Mouse (Mus musculus) limb, embryonic 13.5 days (tissue): ENCODE measurements at regions not wholly inside any gene's neighbourhood (a gene's known extent, or its start where the extent isn't known, plus 50 kb on each side); places are given as distances from the start of the nearest gene placed in this dataset.

Source experiments
- ATAC-seq: fragments of 200-750 bp; cut with Nextera tagmentation; 2 replicates; pipeline ENCODE4 v1.8.0; 2017; ENCODE audit warnings: low read depth, moderate number of reproducible peaks, moderate TSS enrichment; ENCODE audit not compliant: low FRiP score
- H3K27ac ChIP-seq: fragments of 300-500 bp; sonication (generic); 2 replicates; pipeline ENCODE4 v1.5.1; 2015; ENCODE audit warnings: inconsistent platforms, mild to moderate bottlenecking, moderate library complexity
- H3K27me3 ChIP-seq: fragments of 300-500 bp; sonication (generic); 2 replicates; pipeline ENCODE4 v1.6.1; 2015; ENCODE audit warnings: mild to moderate bottlenecking, inconsistent platforms
- H3K36me3 ChIP-seq: fragments of 300-500 bp; sonication (generic); 2 replicates; pipeline ENCODE4 v1.6.1; 2015; ENCODE audit warnings: inconsistent platforms, mild to moderate bottlenecking, moderate library complexity
- H3K4me1 ChIP-seq: fragments of 300-500 bp; sonication (generic); 2 replicates; pipeline ENCODE4 v1.6.1; 2015; ENCODE audit warnings: inconsistent platforms
- H3K4me2 ChIP-seq: fragments of 300-500 bp; sonication (generic); replicated peaks from 2 replicates; pipeline ENCODE4 v1.6.1; 2015; ENCODE audit warnings: inconsistent platforms, mild to moderate bottlenecking, moderate library complexity
- H3K4me3 ChIP-seq: fragments of 300-500 bp; sonication (generic); 2 replicates; pipeline ENCODE4 v1.5.1; 2015; ENCODE audit warnings: moderate library complexity, mild to moderate bottlenecking, inconsistent platforms
- H3K9ac ChIP-seq: fragments of 300-500 bp; sonication (generic); 2 replicates; pipeline ENCODE4 v1.6.1; 2015; ENCODE audit warnings: mild to moderate bottlenecking, inconsistent platforms
- H3K9me3 ChIP-seq: fragments of 300-500 bp; sonication (generic); 2 replicates; pipeline ENCODE4 v1.6.1; 2016; ENCODE audit warnings: inconsistent platforms
- WGBS: fragments of 180-500 bp; shearing (Covaris S2); methylation state at CpG from one replicate; pipeline ENCODE4 v1.1.7; 2015; 5-methylcytosine and 5-hydroxymethylcytosine counted together

- Histone ChIP-seq H3K4me1 (peaks cover 9% of the 10 kb centered on the region), H3K9ac (no peak overlapping the region), H3K9me3 (no peaks in the 10 kb centered on the region), H3K36me3 (no peaks in the 10 kb centered on the region), H3K4me2 (no peak overlapping the region), H3K27me3 (no peaks in the 10 kb centered on the region), H3K27ac (no peak overlapping the region), H3K4me3 (no peak overlapping the region)
- ATAC-seq: peak; percentile 52; the same call in 1 of the 2 replicates
- 28% methylated on average over 1 of the region's 1 CpGs for WGBS
Observed at GRCm38 (mm10) chr5:97330074-97330473, 62.1 kb downstream of the Naa11 start.

- no peaks in the 10 kb centered on the region for H3K4me1 ChIP-seq
- H3K27ac ChIP-seq: no peak overlapping the region
- H3K4me2 ChIP-seq: no peak overlapping the region
- ATAC-seq: no peak
- H3K9ac ChIP-seq: no peak overlapping the region
- no peaks in the 10 kb centered on the region for H3K36me3 ChIP-seq
- WGBS: 77% methylated on average over 5 of the region's 5 CpGs
- no peak overlapping the region for H3K4me3 ChIP-seq
- no peaks in the 10 kb centered on the region for H3K9me3 ChIP-seq
- no peaks in the 10 kb centered on the region for H3K27me3 ChIP-seq
Observed at GRCm38 (mm10) chr5:97325831-97326230, 66.3 kb downstream of the Naa11 start.

- H3K4me1 ChIP-seq: no peaks in the 10 kb centered on the region
- ATAC-seq: no peak
- no peaks in the 10 kb centered on the region for H3K9me3 ChIP-seq
- H3K27me3 ChIP-seq: no peaks in the 10 kb centered on the region
- H3K4me3 ChIP-seq: no peak overlapping the region
- no peaks in the 10 kb centered on the region for H3K36me3 ChIP-seq
- H3K4me2 ChIP-seq: no peak overlapping the region
- WGBS: 44% methylated on average over 3 of the region's 3 CpGs
- no peak overlapping the region for H3K27ac ChIP-seq
- H3K9ac ChIP-seq: no peak overlapping the region
Observed at GRCm38 (mm10) chr5:97323873-97324272, 68.3 kb downstream of the Naa11 start.

- 88% methylated on average over 2 of the region's 2 CpGs for WGBS
- H3K9me3 ChIP-seq: no peaks in the 10 kb centered on the region
- H3K9ac ChIP-seq: no peak overlapping the region
- ATAC-seq: no peak
- no peaks in the 10 kb centered on the region for H3K36me3 ChIP-seq
- H3K4me3 ChIP-seq: no peak overlapping the region
- no peak overlapping the region for H3K27ac ChIP-seq
- no peak overlapping the region for H3K4me2 ChIP-seq
- H3K4me1 ChIP-seq: no peaks in the 10 kb centered on the region
- no peaks in the 10 kb centered on the region for H3K27me3 ChIP-seq
Observed at GRCm38 (mm10) chr5:97319816-97320487, 72.2 kb downstream of the Naa11 start.

- H3K9me3 ChIP-seq: no peaks in the 10 kb centered on the region
- H3K9ac ChIP-seq: no peak overlapping the region
- no peaks in the 10 kb centered on the region for H3K36me3 ChIP-seq
- H3K27me3 ChIP-seq: no peaks in the 10 kb centered on the region
- H3K4me2 ChIP-seq: no peak overlapping the region
- no peak overlapping the region for H3K4me3 ChIP-seq
- H3K27ac ChIP-seq: no peak overlapping the region
- H3K4me1 ChIP-seq: no peaks in the 10 kb centered on the region
- WGBS: 76% methylated on average over 4 of the region's 4 CpGs
- no peak for ATAC-seq
Observed at GRCm38 (mm10) chr5:97306902-97307301, 85.3 kb downstream of the Naa11 start.

- ATAC-seq: no peak
- WGBS: 72% methylated on average over 4 of the region's 4 CpGs
- no peak overlapping the region for H3K4me3 ChIP-seq
- H3K9me3 ChIP-seq: no peaks in the 10 kb centered on the region
- H3K36me3 ChIP-seq: no peaks in the 10 kb centered on the region
- no peaks in the 10 kb centered on the region for H3K4me1 ChIP-seq
- no peak overlapping the region for H3K4me2 ChIP-seq
- no peak overlapping the region for H3K9ac ChIP-seq
- H3K27ac ChIP-seq: no peak overlapping the region
- no peaks in the 10 kb centered on the region for H3K27me3 ChIP-seq
Observed at GRCm38 (mm10) chr5:97304921-97305320, 87.3 kb downstream of the Naa11 start.

- ATAC-seq: no peak
- no peaks in the 10 kb centered on the region for H3K9me3 ChIP-seq
- H3K4me3 ChIP-seq: no peak overlapping the region
- H3K9ac ChIP-seq: no peak overlapping the region
- no peak overlapping the region for H3K27ac ChIP-seq
- 63% methylated on average over 4 of the region's 4 CpGs for WGBS
- no peaks in the 10 kb centered on the region for H3K27me3 ChIP-seq
- H3K4me2 ChIP-seq: no peak overlapping the region
- H3K4me1 ChIP-seq: no peaks in the 10 kb centered on the region
- no peaks in the 10 kb centered on the region for H3K36me3 ChIP-seq
Observed at GRCm38 (mm10) chr5:97301621-97302020, 90.6 kb downstream of the Naa11 start.

- Histone ChIP-seq H3K9ac (no peak overlapping the region), H3K4me1 (no peaks in the 10 kb centered on the region), H3K27me3 (no peaks in the 10 kb centered on the region), H3K36me3 (no peaks in the 10 kb centered on the region), H3K9me3 (no peaks in the 10 kb centered on the region), H3K27ac (no peak overlapping the region), H3K4me3 (no peak overlapping the region), H3K4me2 (no peak overlapping the region)
- 57% methylated on average over 5 of the region's 5 CpGs for WGBS
- 0 out of 2 replicates have a peak, but pooled peaks have one; percentile 57 for ATAC-seq
Observed at GRCm38 (mm10) chr5:97300861-97301260, 91.3 kb downstream of the Naa11 start.

GRCm38 (mm10) chr5:97300114-97300840 lies 91.9 kb downstream of the Naa11 start:
- Histone ChIP-seq H3K27me3 (no peaks in the 10 kb centered on the region), H3K4me3 (no peak overlapping the region), H3K4me2 (no peak overlapping the region), H3K4me1 (no peaks in the 10 kb centered on the region), H3K36me3 (no peaks in the 10 kb centered on the region), H3K27ac (no peak overlapping the region), H3K9me3 (no peaks in the 10 kb centered on the region), H3K9ac (no peak overlapping the region)
- ATAC-seq: no peak
- 78% methylated on average over 6 of the region's 6 CpGs for WGBS

GRCm38 (mm10) chr5:97299631-97300030 lies 92.5 kb downstream of the Naa11 start:
- no peak for ATAC-seq
- Histone ChIP-seq H3K4me2 (no peak overlapping the region), H3K4me1 (no peaks in the 10 kb centered on the region), H3K4me3 (no peak overlapping the region), H3K27me3 (no peaks in the 10 kb centered on the region), H3K36me3 (no peaks in the 10 kb centered on the region), H3K27ac (no peak overlapping the region), H3K9ac (no peak overlapping the region), H3K9me3 (no peaks in the 10 kb centered on the region)
- 79% methylated on average over 5 of the region's 5 CpGs for WGBS

GRCm38 (mm10) chr5:97296213-97296612 lies 96.0 kb downstream of the Naa11 start:
- H3K4me3 ChIP-seq: no peak overlapping the region
- H3K9ac ChIP-seq: no peak overlapping the region
- H3K9me3 ChIP-seq: no peaks in the 10 kb centered on the region
- H3K36me3 ChIP-seq: no peaks in the 10 kb centered on the region
- no peaks in the 10 kb centered on the region for H3K27me3 ChIP-seq
- no peak overlapping the region for H3K27ac ChIP-seq
- H3K4me1 ChIP-seq: no peaks in the 10 kb centered on the region
- no peak for ATAC-seq
- 90% methylated on average over 3 of the region's 3 CpGs for WGBS
- H3K4me2 ChIP-seq: no peak overlapping the region

- no peaks in the 10 kb centered on the region for H3K27me3 ChIP-seq
- H3K9me3 ChIP-seq: no peaks in the 10 kb centered on the region
- H3K4me2 ChIP-seq: no peak overlapping the region
- no peak overlapping the region for H3K27ac ChIP-seq
- 54% methylated on average over 2 of the region's 2 CpGs for WGBS
- no peak for ATAC-seq
- H3K9ac ChIP-seq: no peak overlapping the region
- H3K4me3 ChIP-seq: no peak overlapping the region
- no peaks in the 10 kb centered on the region for H3K36me3 ChIP-seq
- H3K4me1 ChIP-seq: peaks cover 4% of the 10 kb centered on the region; the same call in 1 of the 2 replicates
Observed at GRCm38 (mm10) chr5:97290166-97290681, 102.0 kb downstream of the Naa11 start.
